Mouse (Mus musculus): ENCODE results near the gene 3110082I17Rik.

The 3110082I17Rik gene

DNA sequence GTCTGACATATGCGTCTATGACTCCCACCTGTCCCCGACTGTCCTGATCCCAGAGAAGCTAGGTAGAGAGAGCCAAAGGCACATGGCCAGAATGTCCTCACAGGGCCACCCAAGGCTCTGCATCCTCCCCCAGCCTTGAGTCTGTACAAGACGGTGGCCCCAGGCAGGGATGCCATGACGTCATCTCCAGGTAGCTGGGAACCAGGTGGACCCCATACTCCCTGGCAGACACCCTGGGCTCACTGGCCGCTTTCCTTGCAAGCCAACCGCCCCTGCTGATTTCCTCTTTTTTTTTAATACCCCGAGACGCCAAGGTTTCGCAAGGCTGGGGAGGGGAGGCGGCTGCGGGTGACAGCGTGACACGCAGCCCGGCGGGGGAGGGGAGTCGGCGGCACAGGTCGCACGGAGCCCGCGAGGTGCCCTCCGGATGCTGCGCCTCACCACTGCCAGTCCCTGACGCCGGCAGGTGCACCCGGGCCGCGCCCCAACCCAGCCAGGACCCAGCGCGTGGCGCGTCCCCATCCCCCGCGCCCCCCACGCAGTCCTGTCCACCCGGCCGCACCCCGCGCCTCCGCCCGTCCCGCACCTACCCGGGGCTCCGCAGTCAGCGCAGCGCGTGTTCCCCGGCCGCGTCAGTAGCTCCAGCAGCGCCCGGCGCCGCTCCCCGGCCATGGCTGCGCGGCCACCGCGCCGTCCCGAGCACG is 135.5 kb downstream of the 3110082I17Rik start:
- DNase-seq (ENCODE audit: low spot score) = no peak

DNA sequence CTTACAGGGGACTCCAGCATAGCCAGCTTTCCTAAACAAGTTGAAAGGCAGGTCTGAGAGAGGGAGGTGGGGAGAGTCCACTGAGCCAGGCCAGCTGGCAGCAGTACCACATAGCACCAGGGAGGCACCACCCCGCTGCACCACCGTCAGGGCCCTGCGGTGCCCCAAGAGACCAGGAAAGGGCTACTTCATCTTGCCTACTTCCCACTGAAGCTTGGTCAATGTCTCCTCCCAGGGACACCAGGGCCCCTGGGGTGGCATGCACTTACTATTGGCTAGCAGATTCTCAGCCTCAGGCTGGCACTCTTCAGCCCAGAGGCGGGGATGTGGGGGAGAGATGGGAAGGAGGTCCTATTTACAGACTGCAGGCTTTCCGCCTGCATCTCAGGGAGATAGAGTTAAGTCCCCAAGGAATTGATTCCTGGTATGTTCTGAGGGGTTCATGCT is 136.3 kb downstream of the 3110082I17Rik start:
- DNase-seq (ENCODE audit: low spot score) = no peak

DNA sequence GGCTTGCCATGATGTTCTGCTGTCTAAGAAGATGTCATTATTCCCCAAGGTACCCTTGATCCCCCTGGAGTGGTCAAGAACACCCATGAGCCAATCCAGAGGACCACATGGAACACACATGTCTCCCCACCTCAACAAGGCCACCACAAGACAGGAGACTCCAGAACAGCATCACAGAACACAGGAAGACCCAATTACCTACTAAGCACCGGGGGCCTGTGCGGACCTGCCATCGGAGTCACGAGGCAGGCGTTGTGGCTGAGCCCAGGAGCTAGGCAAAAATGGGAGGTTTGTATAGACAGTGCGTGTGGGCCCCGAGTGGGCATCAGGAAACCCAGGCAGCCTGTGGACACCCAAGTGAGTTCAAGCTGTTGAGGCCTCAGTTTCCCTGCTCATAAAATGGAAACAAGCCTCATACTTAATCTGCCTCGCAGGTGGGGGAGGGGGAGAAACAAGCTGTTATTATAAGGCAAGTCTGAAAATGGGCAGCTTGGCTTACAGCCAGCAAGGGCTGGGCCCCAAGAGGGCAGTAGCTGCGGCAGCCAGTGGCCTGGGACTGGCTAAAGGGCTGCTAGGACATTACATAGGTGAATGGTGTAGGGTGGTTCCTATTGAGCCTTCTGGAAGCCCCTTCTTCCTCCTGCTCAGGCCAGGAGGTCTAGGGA is 136.9 kb downstream of the 3110082I17Rik start:
- DNase-seq (ENCODE audit: low spot score) = no peak

GRCm38 (mm10) chr5:139321331-139321730 is 139.0 kb downstream of the 3110082I17Rik start:
- DNase-seq (ENCODE audit: low spot score) = no peak

GRCm38 (mm10) chr5:139320424-139320823 is 139.9 kb downstream of the 3110082I17Rik start:
- no peak for DNase-seq (ENCODE audit: low spot score)

DNA sequence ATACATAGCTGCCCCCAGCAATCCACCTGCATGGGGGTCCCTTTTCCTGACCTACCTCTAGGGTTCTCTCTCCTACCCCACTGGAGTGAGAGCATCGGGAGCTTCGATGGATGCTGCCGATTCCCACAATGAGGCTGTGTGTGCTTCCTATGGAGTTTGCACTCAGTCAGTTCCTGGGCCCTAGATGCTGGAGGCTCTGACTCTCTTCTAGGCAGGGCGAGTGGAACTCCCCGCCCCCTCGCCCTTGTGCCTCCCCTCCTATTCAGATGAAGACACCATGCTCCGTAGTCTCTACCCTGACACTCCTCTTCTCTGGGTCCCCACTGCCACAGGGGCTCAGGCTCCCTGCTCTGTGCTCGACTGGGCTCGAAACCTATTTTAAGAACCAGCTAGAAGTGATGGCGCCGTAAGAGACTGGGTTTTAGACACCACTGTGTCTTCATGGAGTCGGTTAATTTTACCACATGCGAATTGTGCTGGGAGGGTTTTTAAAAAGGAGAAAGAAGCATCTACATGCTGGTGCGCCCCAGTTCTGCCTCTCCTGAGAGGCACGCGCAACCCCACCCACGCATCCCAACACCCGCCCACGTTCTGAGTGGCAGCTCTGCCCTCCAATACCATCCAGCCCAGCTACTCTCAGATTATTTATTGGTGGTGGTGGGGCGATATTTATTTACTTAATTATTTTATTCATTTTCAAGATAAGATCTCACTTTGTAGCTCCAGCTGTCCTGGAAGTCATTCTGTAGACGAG is 142.4 kb downstream of the 3110082I17Rik start:
- peak; percentile 43 for DNase-seq (ENCODE audit: low spot score)

DNA sequence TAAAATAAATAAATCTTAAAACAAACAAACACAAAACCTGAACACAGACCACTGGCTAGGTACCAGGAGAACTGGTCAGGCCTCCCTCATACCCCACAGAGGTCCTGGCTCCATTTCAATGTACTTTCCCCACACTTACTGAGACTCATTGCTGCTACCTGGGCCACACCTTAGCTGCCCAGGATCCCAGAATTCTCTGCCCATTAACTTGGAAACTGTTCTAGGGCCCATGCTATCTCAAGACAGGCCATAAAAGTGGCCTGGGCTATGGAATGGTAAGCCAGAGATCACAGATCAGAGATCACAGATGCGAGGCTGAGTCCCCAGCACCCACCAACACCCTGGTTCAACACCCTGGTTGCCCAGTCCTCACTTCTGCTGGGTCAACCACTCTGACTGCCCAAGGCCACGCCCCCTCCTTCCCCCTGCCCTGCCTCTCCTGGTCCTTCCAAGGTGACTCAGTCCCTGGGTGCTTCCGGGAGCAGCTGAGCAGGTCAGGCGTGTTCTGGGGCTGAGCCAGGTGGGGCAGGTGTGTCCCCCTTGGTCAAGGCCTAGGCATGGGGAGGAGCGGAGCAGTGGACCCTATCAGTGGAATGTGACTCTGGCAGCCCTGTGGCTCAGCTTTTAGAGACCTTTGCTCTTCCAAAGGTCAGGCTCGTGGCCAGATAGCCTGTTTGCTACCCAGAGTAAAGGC is 143.2 kb downstream of the 3110082I17Rik start:
- no peak for DNase-seq (ENCODE audit: low spot score)

- DNase-seq (ENCODE audit: low spot score) = no peak
These were observed 145.2 kb downstream of the 3110082I17Rik start for GRCm38 (mm10) chr5:139314941-139315642.

GRCm38 (mm10) chr5:139313536-139313935 is 146.8 kb downstream of the 3110082I17Rik start:
- no peak for DNase-seq (ENCODE audit: low spot score)

DNA sequence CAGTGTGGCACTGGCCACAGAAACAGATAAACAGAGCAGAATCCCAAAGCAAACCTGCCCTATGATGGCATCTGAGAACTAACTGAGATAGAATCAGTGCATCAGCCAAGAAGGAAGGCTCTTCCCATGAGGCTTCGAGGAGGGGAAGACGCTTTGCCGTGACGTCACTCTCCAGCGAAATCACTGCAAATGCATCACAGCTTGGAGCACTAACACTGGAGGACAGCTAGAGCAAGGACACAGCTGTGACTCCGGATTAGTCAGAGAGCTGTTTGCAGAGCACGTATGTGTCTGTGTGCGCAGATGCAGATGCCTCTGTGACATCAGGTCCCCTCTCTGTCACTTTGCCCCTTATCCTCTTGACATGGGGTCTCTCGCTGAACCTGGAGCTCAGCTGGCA is 148.5 kb downstream of the 3110082I17Rik start:
- DNase-seq (ENCODE audit: low spot score) = no peak

DNA sequence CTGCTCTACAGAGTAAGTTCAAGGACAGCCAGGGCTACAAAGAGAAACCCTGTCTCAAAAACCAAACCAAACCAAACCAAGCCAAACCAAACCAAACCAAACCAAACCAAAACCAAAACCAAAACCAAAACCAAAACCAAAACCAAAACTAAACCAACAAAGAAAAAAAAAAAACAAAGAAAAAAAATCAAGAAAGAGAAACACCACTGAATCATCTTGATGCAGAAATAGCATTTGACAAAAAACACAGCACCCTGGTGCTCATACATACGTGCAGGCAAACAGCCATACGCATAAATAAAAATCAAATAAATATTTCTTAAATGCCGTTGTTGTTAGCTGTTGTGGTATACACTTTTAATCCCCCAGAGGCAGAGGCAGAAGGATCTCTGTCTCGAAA is 149.8 kb downstream of the 3110082I17Rik start:
- DNase-seq (ENCODE audit: low spot score) = no peak

DNA sequence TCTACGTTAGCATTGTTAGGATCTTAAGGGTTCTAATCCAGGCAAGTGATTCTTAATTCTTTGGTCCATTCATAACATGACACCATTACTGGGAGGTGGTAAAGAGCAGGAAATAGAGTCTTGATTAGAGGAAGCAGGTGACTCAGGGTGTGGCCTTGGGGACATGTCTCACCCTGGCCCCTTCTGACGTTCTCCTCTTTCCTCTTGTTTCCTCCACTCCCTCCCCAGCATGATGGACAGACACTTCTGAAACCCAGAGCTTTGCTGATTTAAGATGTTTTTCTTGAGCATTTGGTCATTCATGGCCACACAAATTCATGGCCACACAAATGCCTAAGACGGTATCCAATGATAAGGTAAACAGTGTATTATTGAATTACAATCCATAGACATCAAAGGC is 150.4 kb downstream of the 3110082I17Rik start:
- DNase-seq (ENCODE audit: low spot score) = no peak
